Mouse (Mus musculus) cerebellum, adult 2 months (tissue): ENCODE results near the gene H3f3b.

Experiments used
- CTCF ChIP-seq: fragments of 200-500 bp; IDR thresholded peaks from 2 replicates; pipeline ENCODE4 v1.5.1; 2011; ENCODE audit warnings: low read depth, mild to moderate bottlenecking, control low read depth, low read length, moderate library complexity, borderline replicate concordance; ENCODE audit not compliant: insufficient read depth
- POLR2A ChIP-seq: fragments of 200-500 bp; IDR thresholded peaks from 2 replicates; pipeline ENCODE4 v1.6.1; 2011; ENCODE audit warnings: low read length, control low read depth, borderline replicate concordance; ENCODE audit not compliant: insufficient read depth

GRCm38 (mm10) chr11:116021328-116022220 lies 6.2 kb downstream of the H3f3b start:
- 0 out of 2 replicates have a peak, but pooled peaks have one; percentile 11 for TF ChIP-seq POLR2A
- TF ChIP-seq CTCF = no peak
